Mouse (Mus musculus) heart, postnatal 14 days (tissue): ENCODE measurements around the gene Uevld. TPM values are rescaled to one million over a fixed set of nuclear protein-coding genes. Genes with fewer than 3 reads are reported as not detected.

Experiments
- DNase-seq, 2 experiments: peaks; one replicate each; pipeline ENCODE4 v3.0.0; 2021 to 2022
- intact Hi-C: fragments of 180-260 bp; cut with DNase I; formaldehyde crosslinking; loops from one replicate; pipeline ENCODE4 v1.15.1; 2025
- total RNA-seq, 2 experiments: library from RNA; stranded (reverse); gene quantifications; 2 replicates each; pipeline ENCODE4 v1.2.3; 2021

Uevld gene
- total RNA-seq, 2 experiments from 2014 or later: 8.1 to 9.7 TPM

DNA sequence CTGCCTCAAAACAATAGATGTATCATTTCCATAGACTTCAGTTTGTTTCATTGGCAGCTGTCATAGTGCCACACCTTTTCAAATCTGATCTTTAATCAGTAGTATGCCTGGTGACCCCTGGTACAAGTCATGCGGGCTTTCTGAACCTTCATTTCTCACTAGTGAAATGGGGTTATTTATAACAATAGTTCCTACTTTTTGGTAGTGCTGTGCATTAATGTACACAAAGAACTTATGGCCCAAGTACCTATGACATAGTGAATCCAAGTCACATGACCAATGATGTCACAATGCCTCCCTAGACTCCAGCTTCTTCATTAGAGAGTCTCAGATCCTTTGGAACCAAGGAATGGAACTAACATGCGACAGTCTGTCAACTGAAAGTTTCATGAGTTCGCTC lies 25.0 kb upstream of the Uevld start, which contains the start of gene Gm9999:
Gene Gm9999 (plus strand): TSS at position 301 of the 400 bp plus-strand sequence.
- intact Hi-C loops: no loop called here
- DNase-seq: no peak

DNA sequence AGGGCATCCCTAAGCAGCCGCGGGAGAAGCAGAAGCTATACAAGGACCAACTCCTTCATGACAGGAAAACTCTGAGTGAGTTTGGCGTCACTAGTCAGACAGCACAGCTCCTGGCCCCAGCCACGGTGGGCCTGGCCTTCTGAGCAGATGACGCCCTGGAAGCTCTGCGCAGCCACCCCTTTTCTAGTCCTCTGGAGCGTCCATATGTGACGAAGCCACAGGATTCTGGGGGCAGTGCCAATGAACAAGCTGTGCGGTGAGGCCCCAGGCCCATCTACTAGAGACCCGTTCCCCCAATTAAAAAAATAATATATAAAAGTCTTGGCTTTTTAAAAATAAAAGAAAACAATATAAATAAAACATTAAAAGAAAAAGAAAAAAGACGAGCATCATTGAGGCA lies 17.1 kb upstream of the Uevld start:
- DNase-seq: no peak
- intact Hi-C loops: no loop called here

DNA sequence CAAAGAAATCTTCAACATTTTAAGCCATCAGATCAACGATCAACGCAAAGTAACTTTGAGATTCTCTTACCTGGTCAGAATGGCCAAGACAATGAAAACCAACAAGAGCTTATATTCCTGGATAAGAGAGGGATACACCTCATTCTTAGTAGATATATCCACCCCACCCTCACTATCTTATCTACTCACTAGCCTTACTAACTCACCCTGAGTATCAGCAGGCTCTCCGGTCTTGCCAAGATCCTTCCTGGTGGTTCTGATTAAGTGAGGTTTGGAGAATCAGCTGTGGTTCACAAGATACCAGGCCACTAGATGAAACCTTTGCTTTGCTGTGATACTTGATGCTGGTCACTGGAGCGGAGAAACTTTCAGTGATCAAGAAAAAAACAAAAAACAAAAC lies 16.3 kb upstream of the Uevld start:
- intact Hi-C loops: no loop called here
- DNase-seq: no peak

DNA sequence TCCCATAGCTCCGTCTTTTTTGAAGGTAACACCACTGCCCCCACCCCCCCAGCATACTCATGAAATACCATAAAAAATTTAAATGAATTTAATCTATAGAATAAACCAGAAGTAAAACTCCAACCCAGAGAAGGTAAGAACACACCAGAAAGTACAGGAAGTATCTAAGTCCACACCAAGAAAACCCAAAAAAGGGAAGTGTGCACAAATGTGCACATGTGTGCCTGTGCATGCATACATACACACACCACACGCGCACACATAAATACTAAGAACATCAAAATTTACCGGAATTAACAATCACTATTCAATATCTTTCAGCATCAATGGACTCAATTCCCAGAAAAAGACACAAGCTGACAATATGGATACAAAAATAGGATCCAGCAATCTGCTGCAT lies 11.6 kb upstream of the Uevld start:
- DNase-seq: no peak
- intact Hi-C loops: no loop called here

DNA sequence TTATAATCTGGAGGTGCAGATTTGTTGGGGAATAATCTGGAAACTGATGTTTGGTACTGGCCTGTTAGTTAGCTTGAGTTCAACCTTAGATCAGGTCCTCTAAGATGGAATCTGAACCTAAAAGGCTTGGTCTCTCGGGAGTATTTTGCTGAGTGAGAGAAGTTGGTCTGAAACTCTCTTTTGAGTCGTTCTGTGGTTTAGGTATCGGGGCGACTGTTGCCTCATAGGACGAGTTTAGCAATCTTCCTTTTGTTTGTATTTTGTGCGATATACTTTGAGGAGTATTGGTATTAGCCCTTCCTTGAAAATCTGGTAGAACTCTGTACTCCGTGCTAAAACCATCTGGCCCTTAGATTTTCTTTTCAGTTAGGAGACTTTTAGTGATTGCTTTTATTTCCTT lies 5.7 kb upstream of the Uevld start:
- intact Hi-C loops: no loop called here
- no peak for DNase-seq

DNA sequence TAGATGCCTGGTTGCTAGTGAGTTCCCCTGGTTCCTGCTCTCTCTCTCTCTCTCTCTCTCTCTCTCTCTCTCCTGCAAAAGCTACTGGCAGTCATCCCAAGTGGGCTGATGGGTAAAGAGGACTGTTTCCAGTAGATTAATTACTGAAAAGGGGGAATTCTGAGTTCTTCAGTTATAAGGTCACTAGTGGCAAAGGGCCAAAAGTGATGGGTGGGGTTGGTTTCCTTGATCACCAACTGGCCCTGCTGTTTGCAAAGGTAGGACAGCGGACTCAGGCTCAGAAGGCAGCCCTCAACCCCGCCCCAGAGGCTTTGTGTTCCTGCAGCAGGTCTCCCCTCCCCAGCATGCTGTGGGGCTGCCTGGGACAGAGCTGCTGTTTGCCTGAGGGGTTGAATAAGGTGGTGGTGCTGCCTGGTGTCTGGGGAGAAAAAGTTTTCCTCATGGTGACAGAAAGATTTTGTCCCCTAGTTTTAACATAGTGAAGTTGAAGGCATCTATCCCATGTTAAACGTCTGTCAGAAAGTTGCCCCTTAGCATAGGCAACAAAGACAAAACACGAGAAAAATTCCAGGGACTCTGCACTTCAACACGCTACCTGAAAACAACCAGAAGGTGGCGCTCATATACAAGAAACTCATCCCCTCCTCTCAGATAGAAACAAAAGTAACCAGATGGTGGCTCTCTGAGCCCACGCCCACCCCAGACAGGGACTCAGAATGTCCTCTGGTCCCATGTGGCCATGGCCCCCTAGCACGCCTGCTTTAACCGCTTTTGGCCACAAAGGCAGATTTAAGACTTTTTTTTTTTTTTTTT lies 4.7 kb upstream of the Uevld start:
- intact Hi-C loops: loop anchor here (1.0 to 2.0 kb wide), 3 partner anchors 52 to 187 kb away; no protein-coding TSS in a partner anchor
- peak; percentile 63 to 76 for DNase-seq

DNA sequence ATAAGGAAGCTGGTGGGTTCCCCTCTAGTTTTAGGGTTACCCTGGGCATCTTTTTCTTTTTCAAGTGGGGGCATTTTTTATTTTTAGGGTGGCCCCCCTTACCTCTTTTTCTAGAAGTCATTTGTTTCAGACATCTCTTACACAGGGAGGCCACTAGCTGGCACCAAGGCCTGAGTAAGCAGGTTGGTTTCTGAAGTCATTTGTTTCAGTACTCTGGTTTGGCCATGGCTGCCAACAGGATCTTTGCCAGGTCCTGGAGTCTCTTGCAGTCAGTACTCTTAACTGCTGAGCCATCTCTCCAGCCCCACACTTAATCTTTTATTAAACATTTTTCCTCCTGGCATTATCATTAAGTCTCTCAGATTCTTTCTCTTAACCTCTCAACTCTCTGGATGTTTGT lies 3.8 kb upstream of the Uevld start:
- peak in 1 of 2 experiments; percentile 36 for DNase-seq
- intact Hi-C loops: loop anchor here (2.0 kb wide), 1 partner anchor 119 kb away; no protein-coding TSS in a partner anchor

DNA sequence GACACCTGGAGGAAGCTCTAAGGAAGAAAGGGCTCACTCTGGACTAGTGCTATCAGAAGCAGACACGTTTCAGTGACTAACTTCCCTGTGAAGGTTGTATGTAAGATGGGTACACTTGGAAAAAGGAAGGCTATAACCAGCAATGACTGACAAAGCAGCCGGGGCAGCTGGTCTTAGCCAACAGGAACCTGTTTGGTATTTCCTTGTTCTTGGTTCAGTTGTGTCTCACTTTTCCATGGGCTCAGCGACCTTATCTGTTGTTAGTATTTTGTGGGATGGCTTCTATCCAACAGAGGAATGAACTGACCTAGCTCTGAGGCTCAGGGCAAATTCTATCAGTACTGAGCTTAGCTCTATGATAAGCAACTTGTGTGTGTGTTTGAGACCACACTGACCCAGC lies 2.7 kb upstream of the Uevld start:
- no peak for DNase-seq
- intact Hi-C loops: no loop called here

DNA sequence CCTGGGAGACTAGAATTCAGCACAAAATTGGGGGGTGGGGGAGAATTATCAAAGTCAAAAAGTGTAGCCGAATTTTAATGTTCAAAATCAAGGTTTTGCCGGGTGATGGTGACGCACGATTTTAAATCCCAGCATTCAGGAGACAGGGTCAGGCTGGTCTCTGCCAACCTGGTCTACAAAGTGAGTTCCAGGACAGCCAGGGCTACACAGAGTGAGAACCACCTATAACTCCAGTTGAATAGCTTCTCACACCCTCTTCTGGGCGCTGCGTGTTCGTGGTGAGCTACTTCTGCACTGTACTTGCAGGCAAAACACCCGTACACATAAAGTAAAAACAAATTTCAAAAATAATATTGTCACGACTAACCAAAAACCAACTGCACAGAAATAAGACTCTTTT lies 526 bp upstream of the Uevld start:
- intact Hi-C loops: no loop called here

DNA sequence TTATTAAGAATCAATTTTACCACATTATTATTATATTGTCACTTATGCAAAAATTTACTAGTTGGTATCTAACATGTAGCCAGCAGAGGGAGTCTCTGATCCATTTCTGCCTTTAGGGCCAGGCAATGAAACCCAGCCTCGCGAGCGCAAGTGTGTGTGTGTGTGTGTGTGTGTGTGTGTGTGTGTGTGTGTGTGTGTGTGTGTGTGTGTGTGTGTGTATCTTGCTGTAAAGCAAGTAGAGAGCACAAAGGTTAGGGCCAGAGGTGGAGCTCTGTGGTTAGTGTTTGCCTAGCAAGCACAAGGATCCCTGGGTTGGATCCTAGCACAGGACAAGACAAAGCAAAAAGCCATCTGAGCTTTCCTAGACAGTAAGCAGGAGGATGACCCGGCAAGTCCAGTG lies 22.5 kb downstream of the Uevld start:
- peak in 1 of 2 experiments; percentile 26 for DNase-seq
- intact Hi-C loops: loop anchor here (5.0 kb wide), 1 partner anchor 216 kb away; no protein-coding TSS in a partner anchor

More for the DNA sequence above, 526 bp upstream of the Uevld start:
- no peak for DNase-seq

DNA sequence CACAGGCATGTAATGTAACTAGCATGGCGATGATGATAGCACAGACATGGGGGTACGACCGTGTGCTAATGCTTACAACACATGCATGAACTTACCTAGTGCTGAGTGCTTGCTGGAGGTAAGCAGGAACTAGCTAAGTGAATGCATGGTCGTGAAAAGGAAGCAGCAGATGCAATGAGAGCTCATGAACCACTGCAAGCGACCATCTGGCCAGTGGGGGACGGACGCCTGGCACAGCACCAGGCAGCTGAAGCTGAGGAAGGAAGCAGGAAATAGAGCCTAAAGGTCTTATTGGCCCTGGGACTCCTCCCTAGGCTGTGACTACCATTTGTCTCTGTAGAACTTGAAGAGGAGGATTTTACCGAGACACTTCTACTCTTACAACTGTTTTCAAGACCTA lies 23.5 kb downstream of the Uevld start:
- intact Hi-C loops: loop anchor here (5.0 kb wide), 1 partner anchor 218 kb away; no protein-coding TSS in a partner anchor
- no peak for DNase-seq

DNA sequence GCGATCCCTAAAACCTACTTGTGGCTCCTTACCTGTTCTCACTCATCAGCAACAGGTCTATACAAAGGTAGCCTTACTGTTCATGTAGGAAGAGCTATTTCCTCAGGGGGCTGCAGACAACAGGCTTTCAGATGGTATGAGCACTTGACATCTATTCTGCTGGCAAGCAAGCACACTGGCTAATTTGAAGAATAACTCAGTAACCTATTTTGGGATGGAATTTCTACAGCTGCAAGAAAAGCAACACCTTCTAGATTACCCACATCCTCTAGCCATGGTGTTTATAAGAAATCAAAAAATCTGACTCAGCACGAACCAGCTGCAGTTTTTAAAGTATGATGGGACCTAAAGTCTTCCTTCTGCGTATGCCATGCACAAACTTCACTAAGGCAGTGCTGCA lies 27.0 kb downstream of the Uevld start:
- DNase-seq: no peak
- intact Hi-C loops: no loop called here

DNA sequence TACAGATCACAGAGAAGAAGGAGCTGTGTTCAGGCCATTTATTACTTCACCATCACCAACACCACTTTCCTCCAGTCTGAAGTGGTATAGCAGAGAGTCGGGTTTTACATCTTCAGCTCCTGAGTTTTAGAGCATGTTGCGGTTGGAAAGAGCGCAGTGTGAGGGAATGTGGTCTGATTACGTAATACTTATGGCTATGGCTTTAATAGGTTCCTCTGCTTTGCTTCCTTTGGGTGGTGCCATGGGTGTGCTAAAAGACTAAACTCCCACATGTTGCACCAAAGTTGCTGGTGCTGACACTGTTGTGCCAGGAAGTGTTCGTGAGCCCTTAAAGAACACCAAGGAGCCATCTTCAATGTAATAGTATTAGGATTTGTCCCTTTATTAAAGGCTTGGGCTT lies 30.0 kb downstream of the Uevld start:
- intact Hi-C loops: no loop called here
- DNase-seq: no peak

DNA sequence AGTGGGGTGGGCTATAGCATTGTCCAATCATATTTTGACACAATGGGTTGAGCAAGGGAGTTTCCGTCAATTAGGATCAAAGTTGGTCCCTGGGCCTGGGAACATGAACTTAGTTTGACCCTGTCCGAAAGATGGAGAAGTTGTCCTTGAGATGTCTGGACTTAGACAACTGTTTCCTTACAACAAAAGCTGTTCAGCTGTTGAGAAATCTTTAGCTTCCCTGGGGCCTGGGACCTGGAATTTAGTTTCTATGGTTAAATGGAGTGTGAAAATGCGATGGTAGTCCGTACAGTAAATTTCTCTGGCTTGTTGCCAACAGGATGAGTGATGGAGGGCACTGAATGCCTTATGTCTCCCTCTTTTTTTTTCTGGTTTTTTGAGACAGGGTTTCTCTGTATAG lies 36.3 kb downstream of the Uevld start:
- intact Hi-C loops: no loop called here
- no peak for DNase-seq

DNA sequence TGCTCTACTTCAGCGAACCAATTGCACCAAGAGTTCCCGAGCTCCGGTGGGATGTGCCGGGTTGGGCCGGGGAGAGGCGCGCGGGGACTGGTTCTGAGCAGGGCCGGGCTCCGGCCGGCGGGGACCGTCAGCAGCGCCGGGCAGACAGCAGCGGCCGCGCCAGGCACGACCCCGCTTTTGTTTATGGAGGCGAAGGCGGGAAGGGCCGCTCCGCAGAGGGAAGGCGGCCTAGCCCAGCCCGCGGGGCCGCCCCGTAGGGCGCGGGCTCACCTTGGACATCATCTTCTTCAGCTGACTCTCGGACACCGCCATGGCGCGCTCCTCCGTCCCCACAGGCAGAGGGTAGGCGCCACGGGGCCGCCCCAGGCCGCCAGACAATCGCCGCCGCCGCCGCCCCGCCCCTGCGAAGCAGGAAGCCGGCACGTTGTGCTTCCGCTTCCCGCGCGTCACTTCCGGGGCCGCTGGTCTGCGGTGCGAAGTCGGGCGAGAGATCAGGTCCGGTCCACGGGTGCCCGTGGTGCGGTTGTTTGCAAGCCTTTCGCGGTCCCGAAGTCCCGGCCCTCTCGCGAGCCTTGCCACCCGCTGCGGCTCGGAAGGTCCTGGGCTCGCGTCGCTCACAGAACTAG lies 38.7 kb downstream of the Uevld start, which contains the start of gene Tsg101:
Gene Tsg101 (minus strand): TSS at position 419 of the 626 bp plus-strand sequence.
- intact Hi-C loops: loop anchor here (5.0 kb wide), 2 partner anchors 72 to 122 kb away; partner anchors contain the start of genes Gtf2h1 and Hps5
- DNase-seq: peak; percentile 95 to 96

DNA sequence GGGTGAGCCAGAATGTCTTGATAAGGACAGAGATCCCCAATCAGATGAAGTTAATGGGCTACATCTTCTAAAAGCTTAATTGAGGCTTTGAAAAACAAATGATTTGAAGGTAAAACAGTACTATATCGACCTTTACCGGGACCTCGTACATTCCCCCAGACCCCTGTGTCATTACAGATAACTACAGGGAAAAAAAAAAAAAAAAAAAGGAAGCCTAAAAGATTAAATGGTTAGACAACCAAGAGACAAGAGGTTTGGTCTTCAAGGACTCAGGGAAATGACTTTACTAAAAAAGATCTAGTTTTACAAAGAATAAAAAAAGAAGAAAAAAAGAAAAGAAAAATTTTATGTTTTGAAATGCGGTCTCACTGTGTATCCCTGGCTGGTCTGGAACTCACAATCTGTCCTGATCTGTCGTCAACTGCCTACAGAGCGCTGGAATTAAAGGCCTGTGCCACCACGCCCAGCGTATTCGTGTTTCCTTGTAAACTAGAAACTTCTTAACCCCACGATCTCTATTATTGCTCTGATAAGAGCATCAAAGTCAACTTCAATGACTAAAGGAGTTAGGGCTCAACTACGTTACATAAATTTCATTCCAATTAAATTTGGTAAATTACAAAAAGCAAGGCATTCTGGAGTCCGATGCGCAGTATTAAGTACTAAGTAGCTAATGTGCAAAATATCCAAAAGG lies 39.5 kb downstream of the Uevld start:
- DNase-seq: no peak
- intact Hi-C loops: loop anchor here (5.0 kb wide), 2 partner anchors 72 to 122 kb away; partner anchors contain the start of genes Gtf2h1 and Hps5

DNA sequence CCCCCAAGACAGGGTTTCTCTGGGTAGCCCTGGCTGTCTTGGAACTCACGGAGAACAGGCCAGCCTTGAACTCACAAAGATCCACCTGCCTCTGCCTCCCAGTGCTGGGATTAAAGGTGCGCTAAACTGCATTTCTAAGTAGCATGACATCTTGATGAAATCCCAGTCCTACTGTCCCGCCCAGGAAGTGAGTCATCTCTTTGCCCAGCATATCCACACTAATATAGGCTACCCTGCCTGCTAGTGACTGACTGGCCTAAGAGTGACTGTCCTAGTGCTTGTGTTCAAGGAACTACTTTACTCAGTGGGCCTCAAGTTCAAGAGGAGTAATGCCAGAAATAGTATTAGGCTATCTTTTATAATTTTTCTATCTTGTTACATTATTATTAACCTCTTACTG lies 42.0 kb downstream of the Uevld start:
- no peak for DNase-seq
- intact Hi-C loops: loop anchor here (5.0 kb wide), 2 partner anchors 69 to 119 kb away; partner anchors contain the start of genes Gtf2h1 and Hps5

DNA sequence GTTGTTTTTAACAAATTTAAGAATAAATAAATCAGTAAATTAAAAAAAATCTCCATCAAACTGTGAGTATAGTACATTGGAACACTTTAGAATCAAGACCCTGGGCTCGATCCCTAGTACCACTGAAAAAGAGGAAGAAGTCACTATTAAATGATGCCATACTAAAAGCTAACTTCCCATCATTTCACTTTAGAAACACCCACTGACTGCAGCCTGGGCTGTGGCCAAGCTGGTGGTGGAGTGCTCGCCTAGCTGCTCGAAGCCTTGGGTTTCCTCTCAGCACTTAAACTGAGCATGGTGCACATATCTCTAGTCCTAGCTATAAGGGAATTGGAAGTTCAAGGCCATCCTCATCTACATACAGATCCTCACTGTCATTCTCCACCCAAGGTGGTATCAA lies 47.1 kb downstream of the Uevld start:
- intact Hi-C loops: no loop called here
- DNase-seq: no peak

DNA sequence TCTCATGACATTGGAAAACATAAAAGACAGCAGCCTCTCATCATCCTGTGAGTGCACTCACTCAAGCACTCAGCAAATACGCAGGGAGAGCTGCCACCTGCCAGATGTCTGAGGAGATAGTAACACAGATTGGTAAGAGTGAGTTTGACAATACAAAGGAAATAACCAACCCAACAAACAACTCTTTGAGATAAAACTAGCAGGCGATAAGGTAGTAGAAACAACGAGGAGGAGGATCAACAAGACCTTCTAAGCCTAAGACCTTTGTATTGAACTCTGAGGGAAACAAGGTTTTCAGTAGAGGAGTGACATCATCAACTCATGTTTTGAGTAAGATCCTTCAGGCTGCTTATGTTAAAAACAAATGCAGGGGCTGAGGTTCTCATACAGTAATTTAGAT lies 59.0 kb downstream of the Uevld start:
- intact Hi-C loops: loop anchor here (5.0 kb wide), 1 partner anchor 47 kb away; no protein-coding TSS in a partner anchor
- no peak for DNase-seq

DNA sequence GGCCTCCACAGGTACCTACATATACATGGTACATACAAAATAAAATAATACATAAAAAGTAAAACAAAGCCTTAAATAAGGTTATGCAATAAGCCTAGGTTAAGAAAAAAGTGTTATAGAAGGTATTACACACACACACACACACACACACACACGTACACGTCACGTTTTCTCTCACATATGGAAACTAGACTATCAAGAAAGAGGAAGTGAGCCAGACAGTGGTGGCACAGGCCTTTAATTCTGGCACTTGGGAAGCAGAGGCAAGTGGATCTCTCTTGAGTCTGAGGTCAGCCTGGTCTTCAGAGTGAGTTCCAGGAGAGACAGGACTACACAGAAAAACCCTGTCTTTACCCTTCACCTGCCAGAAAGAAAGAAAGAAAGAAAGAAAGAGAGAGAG lies 62.8 kb downstream of the Uevld start:
- intact Hi-C loops: loop anchor here (5.0 kb wide), 1 partner anchor 43 kb away; no protein-coding TSS in a partner anchor
- DNase-seq: no peak

DNA sequence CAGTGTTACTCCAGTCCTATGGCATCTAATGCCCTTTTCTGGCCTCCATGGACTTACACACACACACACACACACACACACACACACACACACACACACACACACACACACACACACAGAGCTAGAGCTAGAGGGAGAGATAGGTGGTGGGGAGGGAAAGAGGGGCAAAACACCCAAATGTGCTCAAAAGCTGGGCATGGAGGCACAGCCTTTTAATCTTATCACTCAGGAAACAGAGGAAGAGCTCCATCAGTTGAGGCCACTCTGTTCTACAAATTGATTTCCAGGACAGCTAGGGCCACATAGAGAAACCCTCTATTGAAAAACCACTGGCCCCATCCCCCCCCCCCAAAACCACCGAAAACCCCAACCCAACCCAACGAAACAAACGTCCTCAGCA lies 75.0 kb downstream of the Uevld start:
- DNase-seq: no peak
- intact Hi-C loops: no loop called here
